Mouse (Mus musculus) MEL (cell line): Measurements from ENCODE around the gene Proser2. TPM values are rescaled to one million over a fixed set of nuclear protein-coding genes. Genes with fewer than 3 reads are reported as not detected.

Experiments
- DNase-seq: peaks from one replicate; pipeline ENCODE4 v3.0.0; 2011; ENCODE audit warnings: low read depth, low spot score
- H3K27ac ChIP-seq: 2 replicates; pipeline ENCODE4 v1.5.1; 2012; ENCODE audit warnings: low read depth, mild to moderate bottlenecking, control low read depth, low read length, moderate library complexity; ENCODE audit not compliant: control insufficient read depth
- H3K27me3 ChIP-seq, 2 experiments: fragments of 150-350 bp in 1 of 2; sonication (generic) in 1 of 2; 2 replicates each; pipeline ENCODE4 v1.6.1; 2012; ENCODE audit warnings: low read length in 2 of 2, mild to moderate bottlenecking in 2 of 2, improper control_type of control experiment in 1 of 2, moderate library complexity in 1 of 2; ENCODE audit not compliant: insufficient read depth in 2 of 2, control insufficient read depth in 1 of 2
- H3K36me3 ChIP-seq, 2 experiments: 2 replicates each; pipeline ENCODE4 v1.6.1; 2012 to 2014; ENCODE audit warnings: low read length in 2 of 2, improper control_type of control experiment in 1 of 2, inconsistent platforms in 1 of 2, mild to moderate bottlenecking in 1 of 2; ENCODE audit not compliant: insufficient read depth in 2 of 2, control insufficient read depth in 1 of 2
- H3K4me1 ChIP-seq, 2 experiments: fragments of 150-350 bp in 1 of 2; sonication (generic) in 1 of 2; 2 replicates each; pipeline ENCODE4 v1.6.1; 2012; ENCODE audit warnings: low read length in 2 of 2, improper control_type of control experiment in 1 of 2, mild to moderate bottlenecking in 1 of 2; ENCODE audit not compliant: insufficient read depth in 2 of 2, control insufficient read depth in 1 of 2
- H3K4me3 ChIP-seq, 2 experiments: fragments of 150-350 bp in 1 of 2; sonication (generic) in 1 of 2; 2 replicates each; pipeline ENCODE4 v1.5.1; 2012; ENCODE audit warnings: low read depth in 2 of 2, low read length in 2 of 2, mild to moderate bottlenecking in 2 of 2, moderate library complexity in 2 of 2, control low read depth in 1 of 2, improper control_type of control experiment in 1 of 2; ENCODE audit not compliant: control insufficient read depth in 1 of 2, insufficient read depth in 1 of 2
- H3K79me2 ChIP-seq: 2 replicates; pipeline ENCODE4 v1.6.1; 2012; ENCODE audit warnings: mild to moderate bottlenecking, low read length, moderate library complexity; ENCODE audit not compliant: control insufficient read depth, poor library complexity, insufficient read depth
- H3K9ac ChIP-seq: 2 replicates; pipeline ENCODE4 v1.6.1; 2012; ENCODE audit warnings: low read depth, mild to moderate bottlenecking, control low read depth, low read length, moderate library complexity; ENCODE audit not compliant: control insufficient read depth, poor library complexity, severe bottlenecking
- H3K9me3 ChIP-seq: fragments of 150-350 bp; sonication (generic); replicated peaks from 2 replicates; pipeline ENCODE4 v1.6.1; 2012; ENCODE audit warnings: mild to moderate bottlenecking, low read length, improper control_type of control experiment, moderate library complexity; ENCODE audit not compliant: insufficient read depth
- CHD1 ChIP-seq: IDR thresholded peaks from 2 replicates; pipeline ENCODE4 v1.6.1; 2012; ENCODE audit warnings: low read depth, mild to moderate bottlenecking, inconsistent platforms, low read length, improper control_type of control experiment
- CHD2 ChIP-seq: IDR thresholded peaks from 2 replicates; pipeline ENCODE4 v1.6.1; 2011; ENCODE audit warnings: low read length, improper control_type of control experiment
- CTCF ChIP-seq, 3 experiments: IDR thresholded peaks in 2 of 3; conservative IDR thresholded peaks in 1 of 3; 2 replicates each; pipeline ENCODE4 v1.5.1; 2011 to 2012; ENCODE audit warnings: low read length in 3 of 3, low read depth in 2 of 3, mild to moderate bottlenecking in 2 of 3, improper control_type of control experiment in 1 of 3, inconsistent platforms in 1 of 3, mixed read lengths in 1 of 3, moderate library complexity in 1 of 3; ENCODE audit not compliant: control insufficient read depth in 1 of 3, insufficient read depth in 1 of 3, poor library complexity in 1 of 3, severe bottlenecking in 1 of 3
- E2F4 ChIP-seq: IDR thresholded peaks from 2 replicates; pipeline ENCODE4 v1.6.1; 2011; ENCODE audit warnings: low read depth, low read length, improper control_type of control experiment, borderline replicate concordance
- ETS1 ChIP-seq: IDR thresholded peaks from 2 replicates; pipeline ENCODE4 v1.6.1; 2012; ENCODE audit warnings: low read depth, mild to moderate bottlenecking, inconsistent platforms, low read length, improper control_type of control experiment, moderate library complexity
- HCFC1 ChIP-seq: IDR thresholded peaks from 2 replicates; pipeline ENCODE4 v1.6.1; 2012; ENCODE audit warnings: low read depth, mild to moderate bottlenecking, inconsistent platforms, low read length, improper control_type of control experiment, moderate library complexity
- KAT2A ChIP-seq: conservative IDR thresholded peaks from 2 replicates; pipeline ENCODE4 v1.6.1; 2012; ENCODE audit warnings: low read depth, low read length, improper control_type of control experiment, inconsistent platforms
- MAFK ChIP-seq: IDR thresholded peaks from 2 replicates; pipeline ENCODE4 v1.6.1; 2011; ENCODE audit warnings: low read depth, mild to moderate bottlenecking, low read length, improper control_type of control experiment, borderline replicate concordance
- MEF2A ChIP-seq: IDR thresholded peaks from 2 replicates; pipeline ENCODE4 v1.6.1; 2014; ENCODE audit warnings: low read depth, mild to moderate bottlenecking, inconsistent platforms, low read length, improper control_type of control experiment; ENCODE audit not compliant: poor library complexity, insufficient replicate concordance, severe bottlenecking; ENCODE audit errors: extremely low read depth
- MXI1 ChIP-seq: IDR thresholded peaks from 2 replicates; pipeline ENCODE4 v1.6.1; 2011; ENCODE audit warnings: mild to moderate bottlenecking, low read depth, low read length, improper control_type of control experiment
- MYB ChIP-seq: IDR thresholded peaks from 2 replicates; pipeline ENCODE4 v1.6.1; 2011; ENCODE audit warnings: mild to moderate bottlenecking, low read depth, low read length, improper control_type of control experiment
- NELFE ChIP-seq: IDR thresholded peaks from 2 replicates; pipeline ENCODE4 v1.6.1; 2011; ENCODE audit warnings: low read depth, low read length, improper control_type of control experiment
- TAL1 ChIP-seq: IDR thresholded peaks from 2 replicates; pipeline ENCODE4 v1.6.1; 2012; ENCODE audit warnings: mild to moderate bottlenecking, inconsistent platforms, low read length, moderate library complexity, mixed read lengths
- UBTF ChIP-seq: IDR thresholded peaks from 2 replicates; pipeline ENCODE4 v1.6.1; 2012; ENCODE audit warnings: low read depth, mild to moderate bottlenecking, inconsistent platforms, low read length, improper control_type of control experiment, moderate library complexity, borderline replicate concordance; ENCODE audit not compliant: insufficient read depth
- ZMIZ1 ChIP-seq: IDR thresholded peaks from 2 replicates; pipeline ENCODE4 v1.6.1; 2012; ENCODE audit warnings: low read depth, mild to moderate bottlenecking, inconsistent platforms, low read length, improper control_type of control experiment, moderate library complexity
- polyA plus RNA-seq, 2 experiments: library from polyadenylated mRNA; stranded (reverse) in 1 of 2; unstranded in 1 of 2; fragments of >175 nt in 1 of 2; fragments of >200 nt in 1 of 2; gene quantifications; 2 replicates each; pipeline versions ENCODE4 v1.2.1 to v1.2.4; 2012; ENCODE audit warnings: low replicate concordance in 2 of 2, low read depth in 1 of 2; ENCODE audit not compliant: insufficient read length in 2 of 2, insufficient read depth in 1 of 2, missing spikeins in 1 of 2
- total RNA-seq: library from RNA; depleted of rRNA; stranded (reverse); fragments of 300-350 nt; gene quantifications from 2 replicates; pipeline ENCODE4 v1.2.3, GENCODE M21; 2012

Gene Proser2
- total and polyA plus RNA-seq, 3 experiments, result not detected

- Histone ChIP-seq H3K79me2 (no peaks in the 10 kb centered on the region), H3K36me3 (no peaks in the 10 kb centered on the region), H3K27me3 (no peaks in the 10 kb centered on the region; a peak in 2 of 4 replicates), H3K27ac (no peak overlapping the region)
- DNase-seq, result peak; percentile 18
- TF ChIP-seq NELFE (no peak), MYB (no peak), CHD1 (no peak)
- TF ChIP-seq, all 39 proteins: peak for 0
- H3K4me3 ChIP-seq, result no peak overlapping the region
- peaks cover 0 to 5% of the 10 kb centered on the region in 2 experiments; a peak in 1 of 4 replicates for H3K4me1 ChIP-seq
- H3K9me3 ChIP-seq, result no peaks in the 10 kb centered on the region
- no peak overlapping the region for H3K9ac ChIP-seq
These were observed 59.1 kb downstream of the Proser2 start for GRCm38 (mm10) chr2:6070925-6071324.

- no peak overlapping the region for H3K9ac ChIP-seq
- DNase-seq, result no peak
- H3K9me3 ChIP-seq, result no peaks in the 10 kb centered on the region
- H3K4me3 ChIP-seq, result no peak overlapping the region
- H3K36me3 ChIP-seq, result no peaks in the 10 kb centered on the region
- H3K27ac ChIP-seq, result no peak overlapping the region
- TF ChIP-seq TAL1 (no peak), HCFC1 (no peak)
- H3K4me1 ChIP-seq, result peaks cover 0 to 5% of the 10 kb centered on the region in 2 experiments; a peak in 1 of 4 replicates
- H3K27me3 ChIP-seq, result no peaks in the 10 kb centered on the region
- no peaks in the 10 kb centered on the region for H3K79me2 ChIP-seq
These were observed 62.7 kb downstream of the Proser2 start for GRCm38 (mm10) chr2:6067341-6067740.

GRCm38 (mm10) chr2:6060071-6060804 is 69.8 kb downstream of the Proser2 start:
- Histone ChIP-seq H3K79me2 (no peaks in the 10 kb centered on the region), H3K4me3 (no peak overlapping the region), H3K9ac (no peak overlapping the region)
- TF ChIP-seq HCFC1 (no peak), MAFK (no peak), KAT2A (no peak), MXI1 (no peak), UBTF (no peak), ETS1 (no peak), CHD2 (no peak), E2F4 (no peak), CTCF (IDR thresholded peaks at IDR 0.05 in 2 of 3, conservative IDR thresholded peaks at IDR 0.05 in 1 of 3; ENCODE audit: control insufficient read depth in 1 of 3, insufficient read depth in 1 of 3, low read depth in 2 of 3, low read length in 3 of 3, poor library complexity in 1 of 3, severe bottlenecking in 1 of 3) (no peak), MEF2A (no peak), ZMIZ1 (no peak)
- TF ChIP-seq, all 39 proteins: peak for 0
- H3K27ac ChIP-seq, result no peak overlapping the region
- no peaks in the 10 kb centered on the region; a peak in 1 of 4 replicates for H3K36me3 ChIP-seq
- DNase-seq, result no peak
- H3K27me3 ChIP-seq, result no peaks in the 10 kb centered on the region
- no peaks in the 10 kb centered on the region for H3K9me3 ChIP-seq
- H3K4me1 ChIP-seq, result no peaks in the 10 kb centered on the region
